Mouse (Mus musculus) ES-CJ7 (cell line): ENCODE measurements around the gene Abca8a.
"Not testable (repeated sequence)": the region's sequence is repeated elsewhere in the genome, so short reads cannot be mapped to it uniquely, and the experiment has no call there.

ENCODE experiments used
- DNase-seq: peaks from one replicate; pipeline ENCODE4 v3.0.0; 2011; ENCODE audit warnings: low read depth, low spot score

Gene Abca8a

DNA sequence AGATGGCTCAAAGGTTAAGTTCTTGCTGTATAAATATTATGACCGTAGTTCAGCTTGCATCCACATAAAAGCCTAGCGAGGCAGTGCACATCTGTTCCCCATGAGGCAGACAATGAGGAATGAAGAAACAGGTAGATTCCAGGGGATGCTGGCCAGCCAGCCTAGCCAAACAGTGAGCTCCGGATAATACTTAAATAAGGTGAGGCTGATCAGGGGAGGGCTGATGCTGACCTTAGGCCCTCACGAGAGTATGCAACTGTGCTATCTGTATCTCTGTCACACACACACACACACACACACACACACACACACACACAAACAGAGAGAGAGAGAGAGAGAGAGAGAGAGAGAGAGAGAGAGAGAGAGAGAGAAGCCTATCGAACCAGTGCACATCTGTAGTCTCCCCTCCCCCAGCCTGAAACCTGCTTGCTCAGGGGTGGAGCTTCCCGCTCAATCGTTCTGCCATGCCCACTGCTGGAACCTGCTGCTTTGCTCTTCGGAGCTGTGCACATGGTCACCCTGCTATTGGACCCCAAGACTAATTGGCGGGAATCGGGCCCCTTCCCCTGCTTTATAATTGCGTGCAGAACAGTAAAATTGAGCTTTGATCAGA, 108.2 kb downstream of the Abca8a start:
- DNase-seq: not testable (repeated sequence)

DNA sequence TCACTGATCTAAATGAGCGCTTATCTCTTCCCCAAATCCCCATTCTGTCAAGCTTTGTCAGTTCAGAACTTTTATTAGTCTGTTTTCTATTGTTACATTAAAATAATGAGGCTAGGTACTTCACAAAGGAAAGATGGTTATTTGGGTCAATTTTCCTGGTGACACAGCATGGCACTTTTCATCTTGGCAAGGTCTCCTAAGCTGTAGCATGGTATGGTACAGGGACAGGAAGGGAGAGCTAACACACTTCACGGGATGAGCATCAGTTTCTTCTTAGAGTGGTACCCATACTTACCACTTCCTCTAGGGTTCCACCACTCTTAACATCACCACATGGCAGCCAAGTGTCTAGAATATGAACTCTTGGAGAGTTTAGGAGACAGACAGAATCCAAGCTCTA, 113.9 kb downstream of the Abca8a start:
- DNase-seq: no peak
